Mouse (Mus musculus) cerebellum, adult (tissue): ENCODE data around the gene Fam222b.

Experiments
- ATAC-seq: cut with Nextera tagmentation; 2 replicates; pipeline ENCODE4 v1.9.2; 2017; ENCODE audit warnings: mild to moderate bottlenecking, moderate library complexity, mixed read lengths; ENCODE audit not compliant: insufficient number of reproducible peaks, low FRiP score, low TSS enrichment

Fam222b gene

DNA sequence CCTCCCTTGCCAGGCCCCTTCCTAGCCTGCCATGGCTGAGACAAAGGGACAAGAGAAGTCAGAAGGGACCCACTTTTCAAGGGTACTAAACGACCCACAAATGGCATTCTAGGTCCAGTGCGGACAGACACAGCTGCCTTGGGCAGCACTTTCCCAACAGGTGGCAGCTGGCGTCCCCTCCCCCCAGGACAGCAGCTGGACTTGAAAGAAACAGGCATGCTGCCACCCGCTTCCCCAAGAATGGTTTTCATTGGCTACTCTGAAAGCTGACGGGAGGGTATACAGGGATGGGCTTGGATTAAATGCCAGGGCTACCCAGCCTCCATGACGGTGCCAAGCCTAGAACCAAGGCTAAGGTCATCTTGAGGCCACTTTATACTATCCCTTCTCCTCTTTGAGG, 68.0 kb downstream of the Fam222b start:
- ATAC-seq: no peak

DNA sequence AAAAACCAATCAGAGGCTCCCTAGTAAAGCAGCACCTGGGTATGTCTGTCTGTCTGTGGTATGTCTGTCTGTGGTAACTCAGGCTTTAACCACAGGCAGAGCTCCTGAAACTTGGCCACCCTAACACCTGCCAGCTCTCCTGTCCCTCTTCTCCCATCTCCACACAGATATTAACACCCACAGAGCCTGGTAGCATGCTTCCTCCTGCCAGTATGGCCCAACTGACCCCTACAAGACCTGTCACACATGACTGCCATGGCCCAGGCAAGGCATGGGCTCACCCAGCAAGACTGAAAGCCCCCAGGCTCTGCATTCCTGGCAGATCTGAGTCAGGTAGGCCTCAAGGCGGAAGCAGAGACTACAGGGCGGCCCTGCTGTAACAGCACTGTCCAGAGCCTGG, 68.6 kb downstream of the Fam222b start:
- no peak for ATAC-seq

DNA sequence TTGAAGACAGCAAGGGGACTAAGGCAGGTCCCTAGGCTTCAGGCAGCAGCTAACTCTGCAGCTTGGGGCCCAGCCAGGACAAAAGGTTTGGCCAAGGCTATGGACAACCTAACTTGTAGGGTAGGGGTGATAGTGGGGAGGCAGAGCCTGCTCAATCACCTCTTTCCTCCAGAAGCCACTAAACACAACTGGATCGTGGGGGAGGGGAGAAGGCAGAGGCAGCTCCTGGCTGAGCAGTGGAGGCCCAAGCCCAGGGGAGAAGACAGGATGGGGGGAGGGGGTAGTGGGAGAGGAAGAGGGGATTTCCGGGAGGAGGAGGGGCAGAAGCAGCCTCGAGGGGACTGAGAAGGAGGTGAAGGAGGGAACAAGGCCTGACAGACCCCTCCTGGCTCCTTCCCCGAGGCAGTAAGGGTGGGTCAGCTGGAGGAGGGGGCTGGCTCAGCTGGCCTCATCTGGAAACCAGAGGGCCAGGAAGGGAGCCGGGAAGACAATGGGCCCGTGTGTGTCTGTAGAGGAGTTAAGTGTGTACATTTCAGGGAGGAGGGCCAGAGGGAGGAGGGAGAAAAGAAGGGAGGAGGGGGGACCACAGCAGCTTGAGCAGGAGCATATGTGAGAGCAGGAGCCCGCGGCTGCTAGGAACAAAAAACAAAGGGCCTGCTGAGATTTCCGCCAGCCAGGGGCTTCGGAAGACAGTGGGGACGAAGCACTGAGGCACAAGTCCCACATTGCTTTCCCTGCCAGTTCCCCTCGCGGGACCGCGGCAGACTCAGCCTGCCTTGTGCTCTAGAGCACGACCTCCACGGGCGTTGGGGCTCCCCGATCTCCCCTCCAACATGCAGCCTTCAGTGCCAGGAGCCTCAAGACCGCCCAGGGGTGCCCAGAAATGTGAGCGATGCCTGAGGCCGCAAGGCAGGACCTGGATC, 69.5 kb downstream of the Fam222b start:
- no peak for ATAC-seq

DNA sequence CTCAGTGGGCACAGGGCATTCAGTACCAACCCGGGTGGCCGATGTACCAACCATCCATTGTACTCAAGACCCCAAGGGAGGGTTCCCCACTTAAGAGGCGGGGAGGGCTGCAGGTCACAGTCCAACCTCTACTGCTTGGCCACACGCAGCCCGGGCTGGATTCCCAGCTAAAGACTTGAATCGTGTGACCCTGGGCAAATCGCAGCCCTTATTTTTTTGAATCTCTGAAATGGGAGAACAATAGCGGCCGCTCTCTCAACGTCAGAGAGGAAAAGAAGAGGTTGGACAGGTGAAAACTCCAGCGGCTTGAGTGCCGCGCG, 70.1 kb downstream of the Fam222b start:
- ATAC-seq: no peak

DNA sequence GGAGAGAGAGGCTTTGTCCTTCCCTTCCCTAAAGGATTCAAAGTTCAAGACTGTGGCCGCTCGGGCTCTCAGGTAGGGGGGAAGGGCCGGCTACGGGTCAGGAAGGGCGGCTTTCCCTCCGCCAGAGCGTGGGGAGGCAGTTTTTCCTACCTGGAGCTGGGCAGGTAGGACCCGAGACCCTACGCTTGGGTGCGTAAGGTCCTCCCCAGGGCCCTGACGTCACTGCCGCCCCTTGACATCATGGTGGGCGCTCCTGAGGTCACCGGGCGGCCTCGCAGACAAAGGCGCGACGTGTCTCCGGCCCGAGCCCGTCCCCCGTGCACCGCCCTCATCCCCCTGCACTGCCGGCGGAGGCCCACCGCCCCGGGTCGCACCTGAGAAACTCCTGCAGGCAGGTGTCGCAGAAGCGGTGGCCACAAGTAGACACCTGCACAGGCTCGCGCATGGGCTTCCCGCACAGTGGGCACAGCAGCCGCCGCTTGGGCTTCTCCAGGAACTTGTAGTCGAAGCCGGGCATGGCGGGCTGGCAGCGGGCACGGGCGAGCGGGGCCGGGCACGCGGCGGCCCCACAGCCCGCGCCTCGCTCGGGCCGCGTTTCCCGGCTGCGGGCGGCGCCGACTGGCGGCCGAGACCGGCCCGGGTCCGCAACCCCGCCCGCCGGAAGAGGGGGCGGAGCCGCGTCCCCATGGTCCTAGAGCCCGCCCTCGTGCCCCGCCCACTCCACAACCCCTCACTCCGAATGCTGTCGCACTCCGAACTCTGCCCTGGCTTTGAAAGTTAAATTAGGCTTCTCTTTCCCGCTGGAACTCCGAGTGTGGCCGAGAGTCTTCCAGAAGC, 70.7 kb downstream of the Fam222b start, which contains the start of gene Traf4:
Gene Traf4 (minus strand): TSS at position 666 of the 837 bp plus-strand sequence.
- ATAC-seq: peak; percentile 67

DNA sequence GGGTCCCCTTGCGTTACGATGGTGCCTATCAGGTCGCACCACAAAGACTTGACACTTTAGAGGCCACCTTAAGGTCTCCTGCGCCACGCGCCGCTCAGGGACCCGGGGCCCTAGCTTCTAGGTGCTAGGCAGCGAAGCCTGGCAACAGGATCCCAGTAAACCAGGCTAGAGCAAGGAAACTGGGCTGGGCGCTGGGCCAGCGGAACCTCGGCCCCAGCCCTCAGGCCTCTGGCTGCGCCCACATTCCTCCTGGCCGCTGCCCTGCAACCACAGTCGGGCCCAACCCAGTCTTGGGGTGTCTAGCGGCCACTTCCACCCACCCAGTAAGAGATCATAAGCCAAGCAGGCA, 71.3 kb downstream of the Fam222b start:
- 0 out of 2 replicates have a peak, but pooled peaks have one; percentile 18 for ATAC-seq

DNA sequence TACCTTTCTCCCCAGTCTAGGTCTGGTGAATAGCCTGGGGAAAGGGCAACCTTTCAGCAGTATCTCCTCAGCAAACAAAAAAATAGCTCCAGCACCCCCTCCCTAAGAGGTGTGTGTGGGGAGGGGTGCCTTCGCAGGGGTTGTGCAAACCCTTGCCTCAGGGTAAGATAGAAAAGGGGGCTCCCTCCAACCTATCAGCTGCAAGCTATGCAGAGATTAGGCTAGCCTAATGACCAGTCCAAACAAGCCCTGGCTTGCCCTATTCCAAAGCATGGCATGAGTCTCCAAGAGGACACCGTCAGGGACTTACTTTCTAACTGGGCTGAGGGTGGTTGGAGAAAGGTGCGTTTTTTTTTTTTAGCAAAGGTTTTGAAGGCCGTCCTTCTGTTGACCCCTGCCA, 71.7 kb downstream of the Fam222b start:
- ATAC-seq: no peak

DNA sequence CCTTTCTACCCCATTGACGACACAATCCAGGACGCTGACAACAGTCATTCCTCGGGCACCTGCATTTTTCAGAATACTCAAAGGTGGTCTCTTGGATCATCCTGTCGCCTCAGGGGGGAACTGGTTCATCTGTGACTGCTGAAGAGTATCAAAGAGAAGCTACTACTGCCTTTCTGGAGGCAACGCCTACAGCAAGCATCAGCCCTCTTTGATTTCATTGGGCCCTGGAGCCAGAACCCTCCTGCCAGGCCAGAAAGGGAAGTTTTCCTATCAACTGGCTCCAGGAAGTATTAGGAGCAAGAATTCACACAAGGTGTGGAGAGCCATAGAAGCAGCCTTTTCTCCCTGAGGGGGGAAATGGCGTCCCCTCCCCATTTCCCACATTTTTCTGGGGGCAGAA, 72.2 kb downstream of the Fam222b start:
- no peak for ATAC-seq

DNA sequence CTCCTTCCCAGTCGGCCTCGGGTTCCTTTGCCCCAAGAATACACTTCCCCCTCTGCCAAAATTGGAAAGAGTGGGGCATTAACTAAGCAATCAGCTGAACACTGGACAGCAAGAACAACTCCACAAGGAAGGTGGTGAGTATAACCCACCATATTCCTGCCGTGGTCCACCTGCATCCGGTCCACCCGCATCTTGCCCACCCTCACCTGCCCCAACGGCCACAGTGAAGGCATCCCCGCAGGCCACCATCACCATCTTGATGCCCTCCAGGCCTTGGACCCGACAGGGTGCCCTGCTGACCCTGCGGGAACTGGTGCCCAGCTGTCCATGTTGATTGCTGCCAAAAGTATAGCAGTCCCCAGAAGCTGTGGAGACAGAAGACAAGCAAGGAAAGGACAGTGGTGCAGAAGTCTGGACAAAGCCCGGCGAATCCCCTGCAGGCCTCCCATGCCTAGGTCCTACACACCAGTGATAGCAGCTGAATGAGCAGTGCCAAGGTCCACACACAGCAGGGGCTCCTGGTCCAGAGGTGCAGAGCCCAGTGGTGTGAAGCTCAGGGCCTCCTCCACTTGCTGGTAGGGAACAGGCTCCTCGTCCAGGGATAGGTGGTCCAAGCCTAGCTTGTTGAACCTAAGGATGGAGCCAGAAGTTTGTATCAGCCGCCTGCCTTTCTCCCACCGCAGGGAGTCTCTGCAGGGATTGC, 72.9 kb downstream of the Fam222b start:
- ATAC-seq: no peak

DNA sequence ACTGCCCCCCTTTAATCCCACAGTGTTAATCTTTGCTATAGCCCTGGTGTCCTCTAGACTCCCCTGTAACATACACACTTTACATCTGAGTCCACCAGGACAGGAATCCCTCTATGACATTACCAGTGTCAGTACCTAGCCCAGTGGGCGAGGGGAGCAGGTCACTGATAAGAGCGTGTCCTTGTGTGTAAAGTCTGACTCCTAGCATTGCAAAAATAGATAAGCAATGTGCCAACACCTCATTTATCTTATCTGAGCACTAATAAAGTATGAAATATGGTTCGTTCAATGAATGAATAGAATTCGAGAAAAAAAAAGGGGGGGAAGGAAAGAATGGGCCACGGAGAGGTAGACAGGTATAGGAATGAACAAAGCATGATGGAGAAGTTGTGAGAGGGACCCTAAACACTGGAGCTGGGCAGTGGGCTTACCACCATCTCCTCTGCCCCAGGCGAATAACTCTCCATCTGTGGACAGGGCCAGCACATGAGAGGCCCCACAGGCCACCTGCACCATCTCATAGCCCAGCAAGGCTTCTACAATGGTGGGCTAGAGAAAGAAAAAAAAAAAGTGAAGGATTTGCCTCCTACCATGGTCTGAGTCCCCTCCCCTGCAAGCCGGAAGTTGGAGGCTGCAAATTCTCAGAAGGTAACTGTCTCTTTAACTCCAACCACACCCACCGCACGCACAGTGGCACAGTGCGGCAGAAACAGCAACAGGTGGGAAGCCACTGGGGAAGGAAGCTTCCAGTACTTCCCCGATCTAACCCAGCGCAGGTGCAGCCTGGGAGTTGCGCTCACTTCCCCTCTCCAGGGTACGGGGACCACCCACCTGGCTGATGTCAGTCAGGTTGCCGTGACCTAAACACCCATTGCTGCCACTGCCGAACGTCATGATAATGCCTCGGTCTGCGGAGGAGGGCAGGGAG, 74.3 kb downstream of the Fam222b start:
- no peak for ATAC-seq

DNA sequence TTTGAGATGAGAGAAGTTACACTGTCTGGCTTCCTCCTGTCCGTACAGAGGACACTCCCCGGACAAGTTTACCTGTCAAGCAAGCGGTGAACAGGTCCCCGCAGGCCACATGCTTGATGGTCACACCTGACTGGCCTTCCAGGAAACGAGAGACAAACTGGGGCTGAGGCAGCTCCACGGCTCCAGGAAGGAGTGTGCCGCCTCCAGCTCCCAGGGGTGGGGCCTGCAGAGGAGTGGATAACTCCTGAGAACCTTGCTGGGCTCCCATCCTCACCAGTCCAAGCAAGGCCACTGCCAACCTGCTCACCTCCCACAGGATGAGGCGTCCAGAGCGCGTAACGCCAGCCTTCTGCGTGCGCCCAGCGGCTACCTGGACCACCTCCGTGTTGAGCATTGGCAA, 75.8 kb downstream of the Fam222b start:
- no peak for ATAC-seq

DNA sequence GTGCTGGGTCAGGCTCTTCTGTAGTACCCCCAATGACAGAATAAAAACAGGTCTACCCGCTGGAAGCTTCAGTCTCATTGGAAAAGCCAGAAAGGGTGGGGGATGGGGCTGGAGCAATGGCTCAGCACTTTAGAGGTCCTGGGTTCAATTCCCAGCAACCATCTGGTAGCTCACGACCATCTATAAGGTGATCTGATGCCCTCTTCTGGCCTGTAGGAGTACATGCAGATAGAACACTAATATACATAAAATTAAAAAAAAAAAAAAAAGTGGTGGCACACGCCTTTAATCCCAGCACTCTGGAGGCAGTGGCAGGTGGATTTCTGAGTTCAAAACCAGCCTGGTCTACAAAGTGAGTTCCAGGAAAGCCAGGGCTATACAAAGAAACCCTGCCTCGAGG, 76.9 kb downstream of the Fam222b start:
- no peak for ATAC-seq

DNA sequence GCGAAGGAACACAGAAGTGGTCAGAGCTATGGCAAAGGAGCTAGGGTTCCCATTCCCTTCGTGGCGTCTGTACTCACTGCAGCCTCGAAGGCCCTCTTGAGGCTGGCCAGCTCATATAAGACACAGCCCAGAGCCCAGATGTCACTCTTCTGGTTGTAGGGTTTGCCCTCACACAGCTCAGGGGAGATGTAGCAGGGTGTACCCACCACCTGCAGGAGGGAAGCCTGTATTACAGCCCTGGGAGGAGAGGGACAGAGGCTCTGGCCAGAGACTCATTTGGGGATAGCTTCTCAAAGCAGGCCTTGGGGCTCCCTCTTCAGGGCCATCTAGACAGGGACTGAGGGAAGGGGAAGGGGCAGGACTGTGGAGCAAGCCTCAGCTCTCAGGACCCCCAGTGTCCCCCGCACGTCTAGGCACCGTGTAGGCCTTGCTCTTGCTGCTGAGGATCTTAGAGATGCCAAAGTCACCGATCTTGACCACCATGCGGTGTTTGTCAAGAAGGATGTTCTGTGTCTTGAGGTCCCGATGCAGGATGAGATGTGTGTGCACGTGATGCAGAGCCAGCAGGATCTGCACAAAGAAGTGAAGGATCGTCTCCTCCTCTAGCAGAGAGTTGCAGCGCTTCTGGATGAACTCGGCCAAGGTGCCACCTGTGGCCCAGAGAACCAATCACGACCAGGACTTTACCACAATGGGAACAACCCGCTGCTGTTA, 77.7 kb downstream of the Fam222b start:
- ATAC-seq: no peak

DNA sequence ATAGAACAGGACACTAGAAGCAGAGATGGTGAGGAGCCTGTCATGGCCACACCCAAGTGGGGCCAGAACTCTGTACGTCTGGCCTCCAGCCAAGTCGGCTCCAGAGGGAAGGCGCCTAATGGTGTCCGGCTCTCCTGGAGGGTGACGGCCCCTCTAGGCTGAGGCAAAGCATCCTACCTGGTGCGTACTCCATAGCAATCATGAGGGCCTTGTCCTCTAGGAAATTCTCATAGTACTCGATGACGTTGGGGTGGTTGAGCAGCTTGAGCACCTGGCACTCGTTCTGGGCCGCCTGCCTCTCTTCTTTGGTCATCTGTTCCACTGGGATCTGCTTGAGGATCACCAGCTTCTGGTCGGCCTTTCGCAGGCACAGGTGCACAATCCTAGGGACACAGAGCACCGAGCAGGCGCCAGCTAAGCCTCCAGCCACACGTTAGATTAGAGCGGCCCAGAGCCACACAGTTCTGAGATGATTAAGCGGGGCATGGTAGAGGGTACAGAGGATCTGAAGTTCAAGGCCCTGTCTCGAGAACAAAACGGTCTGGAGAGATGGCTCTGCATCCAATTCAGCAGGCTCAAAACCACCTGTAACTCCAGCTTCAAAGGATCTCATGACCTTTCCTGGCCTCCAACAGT, 78.4 kb downstream of the Fam222b start:
- no peak for ATAC-seq

DNA sequence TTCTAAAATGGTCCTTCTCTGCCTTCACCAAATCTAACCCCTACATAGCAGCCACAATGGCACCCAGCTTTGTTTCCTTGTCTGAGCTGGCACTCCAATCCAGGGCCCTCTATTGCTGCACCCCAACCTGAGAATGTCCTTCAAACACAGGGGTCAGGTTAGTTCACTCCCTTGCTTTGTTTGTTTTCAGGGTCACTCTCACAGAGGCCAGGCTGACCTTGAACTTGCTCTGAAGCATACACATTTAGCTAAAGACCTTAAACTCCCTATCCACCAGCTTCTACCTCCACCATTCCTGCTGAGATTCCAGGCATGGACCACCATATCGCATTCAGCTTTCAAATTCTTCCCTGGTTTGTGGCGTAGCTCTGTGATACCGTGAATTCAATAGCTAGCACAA, 80.0 kb downstream of the Fam222b start:
- ATAC-seq: no peak

DNA sequence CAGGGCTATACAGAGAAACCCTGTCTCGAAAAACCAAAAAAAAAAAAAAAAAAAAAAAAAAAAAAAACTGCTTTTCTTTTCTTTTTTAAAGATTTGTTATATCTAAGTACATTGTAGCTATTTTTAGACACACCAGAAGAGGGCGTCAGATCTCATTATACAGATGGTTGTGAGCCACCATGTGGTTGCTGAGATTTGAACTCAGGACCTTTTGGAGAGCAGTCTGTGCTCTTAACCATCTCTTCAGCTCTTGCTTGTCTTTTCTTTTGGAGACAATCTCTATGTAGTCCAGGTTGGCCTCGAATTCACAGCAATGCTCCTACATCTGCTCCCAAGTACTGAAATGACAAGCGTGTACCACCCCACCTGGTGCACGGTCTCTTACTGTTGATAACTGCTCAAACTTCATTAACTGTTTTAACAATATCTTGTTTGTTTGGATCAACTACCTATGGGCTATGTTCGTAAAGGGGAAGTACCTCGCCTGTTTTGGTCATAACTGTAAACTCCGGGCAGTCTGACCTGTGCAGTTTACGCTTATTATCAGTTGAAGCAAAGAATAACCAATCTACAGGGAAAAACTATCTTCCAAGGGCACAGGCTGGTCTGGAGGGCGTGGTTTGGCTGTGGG, 81.4 kb downstream of the Fam222b start:
- ATAC-seq: no peak

DNA sequence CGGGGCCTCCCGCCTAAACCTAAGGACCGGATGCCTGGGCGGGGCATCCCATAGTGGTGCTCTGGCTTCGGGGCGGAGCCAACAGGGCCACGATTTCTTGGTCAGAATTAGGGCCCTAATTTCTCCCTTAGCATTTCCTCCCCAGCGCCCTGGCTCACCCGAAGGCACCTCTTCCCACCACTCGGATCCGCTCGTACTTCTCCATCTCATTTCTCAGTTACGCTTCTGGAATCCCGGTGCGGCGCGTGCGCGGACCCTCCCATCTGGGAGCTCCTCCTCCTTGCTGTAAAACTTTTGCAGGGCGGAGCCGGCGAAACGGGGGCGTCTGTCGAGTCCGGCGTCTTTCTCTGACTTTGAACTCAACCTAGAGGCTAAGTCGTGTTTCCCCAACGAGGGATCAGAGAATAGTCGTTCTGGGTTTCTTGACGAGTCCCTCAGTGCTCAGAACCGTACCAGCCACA, 82.0 kb downstream of the Fam222b start, which contains the start of the genes Nek8 and Tlcd1:
Gene Nek8 (minus strand): TSS at position 274 of the 461 bp plus-strand sequence.
Gene Tlcd1 (plus strand): TSS at position 310 of the 461 bp plus-strand sequence.
- ATAC-seq: peak; percentile 41; the same call in 1 of the 2 replicates

DNA sequence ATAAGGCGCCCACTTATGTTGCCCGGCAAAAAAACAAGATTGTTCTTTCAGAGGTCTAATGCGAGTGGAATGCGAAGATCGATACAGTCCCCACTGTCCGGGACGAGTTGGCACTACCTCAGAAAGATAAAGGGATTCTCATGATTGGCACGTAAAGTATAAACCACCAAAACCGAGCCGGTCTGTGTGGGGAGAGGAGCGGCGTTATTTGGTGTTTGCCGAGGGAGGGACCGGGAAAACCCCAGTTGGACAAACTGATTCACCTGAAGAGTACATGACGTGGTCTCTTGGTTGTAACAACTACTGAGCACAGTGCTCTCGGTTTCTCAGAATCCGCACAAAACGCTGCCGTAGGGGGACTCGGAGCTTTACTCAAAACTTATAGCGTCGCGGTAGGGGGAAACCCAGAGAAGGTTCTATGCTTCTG, 82.5 kb downstream of the Fam222b start:
- ATAC-seq: no peak
